Mouse (Mus musculus) liver, embryonic 16.5 days (tissue): ENCODE measurements around the gene Kap. TPM values are rescaled to one million over a fixed set of nuclear protein-coding genes. Genes with fewer than 3 reads are reported as not detected.
"Not testable (repeated sequence)": the region's sequence is repeated elsewhere in the genome, so short reads cannot be mapped to it uniquely, and the experiment has no call there.

Source experiments
- ATAC-seq: fragments of 200-750 bp; cut with Nextera tagmentation; 2 replicates; pipeline ENCODE4 v1.8.0; 2017; ENCODE audit warnings: low read depth, mild to moderate bottlenecking, moderate number of reproducible peaks, moderate library complexity
- H3K27ac ChIP-seq: fragments of 300-500 bp; sonication (generic); 2 replicates; pipeline ENCODE4 v1.5.1; 2014; ENCODE audit warnings: mild to moderate bottlenecking, low read length
- H3K27me3 ChIP-seq: fragments of 300-500 bp; sonication (generic); 2 replicates; pipeline ENCODE4 v1.6.1; 2014; ENCODE audit warnings: low read depth, low read length, mixed read lengths; ENCODE audit not compliant: control insufficient read depth, insufficient read depth
- H3K36me3 ChIP-seq: fragments of 300-500 bp; sonication (generic); 2 replicates; pipeline ENCODE4 v1.6.1; 2014; ENCODE audit warnings: mild to moderate bottlenecking; ENCODE audit not compliant: control insufficient read depth, insufficient read depth
- H3K4me1 ChIP-seq: fragments of 300-500 bp; sonication (generic); 2 replicates; pipeline ENCODE4 v1.6.1; 2014; ENCODE audit warnings: low read depth, low read length, mixed read lengths; ENCODE audit not compliant: control insufficient read depth
- H3K4me2 ChIP-seq: fragments of 300-500 bp; sonication (generic); 2 replicates; pipeline ENCODE4 v1.6.1; 2014; ENCODE audit warnings: low read depth, low read length, mixed read lengths
- H3K4me3 ChIP-seq: fragments of 300-500 bp; sonication (generic); 2 replicates; pipeline ENCODE4 v1.5.1; 2014; ENCODE audit warnings: low read depth, mild to moderate bottlenecking, low read length
- H3K9ac ChIP-seq: fragments of 300-500 bp; sonication (generic); 2 replicates; pipeline ENCODE4 v1.6.1; 2014; ENCODE audit warnings: low read depth, low read length
- H3K9me3 ChIP-seq: fragments of 300-500 bp; sonication (generic); replicated peaks from 2 replicates; pipeline ENCODE4 v1.6.1; 2016; ENCODE audit warnings: low read length; ENCODE audit not compliant: control insufficient read depth
- WGBS: fragments of 180-500 bp; shearing (Covaris S2); extraction: QIAGEN DNeasy Blood & Tissue Kit; methylation state at CpG from one replicate; pipeline ENCODE4 v1.1.7; 2014; ENCODE audit not compliant: insufficient replicate concordance; 5-methylcytosine and 5-hydroxymethylcytosine counted together
- polyA plus RNA-seq: library from polyadenylated mRNA; unstranded; fragments of >200 nt; fragmentation: Nextera tagmentation; extraction: Ambion mirVana; gene quantifications from 2 replicates; pipeline ENCODE4 v1.2.1, GENCODE M21; 2015

Kap gene
- polyA plus RNA-seq, 1 experiment from 2014 or later, result not detected

DNA sequence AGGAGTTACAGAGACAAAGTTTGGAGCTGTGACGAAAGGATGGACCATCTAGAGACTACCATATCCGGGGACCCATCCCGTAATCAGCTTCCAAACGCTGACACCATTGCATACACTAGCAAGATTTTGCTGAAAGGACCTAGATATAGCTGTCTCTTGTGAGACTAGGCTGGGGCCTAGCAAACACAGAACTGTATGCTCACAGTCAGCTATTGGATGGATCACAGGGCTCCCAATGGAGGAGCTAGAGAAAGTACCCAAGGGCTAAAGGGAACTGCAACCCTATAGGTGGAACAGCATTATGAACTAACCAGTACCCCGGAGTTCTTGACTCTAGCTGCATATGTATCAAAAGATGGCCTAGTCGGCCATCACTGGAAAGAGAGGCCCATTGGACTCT lies 4.7 kb downstream of the Kap start:
- not testable (repeated sequence) for H3K27ac ChIP-seq, H3K27me3 ChIP-seq, H3K9ac ChIP-seq, H3K4me3 ChIP-seq, H3K36me3 ChIP-seq, H3K4me1 ChIP-seq, H3K4me2 ChIP-seq, ATAC-seq, H3K9me3 ChIP-seq
- WGBS, result 62% methylated on average over 6 of the region's 6 CpGs

DNA sequence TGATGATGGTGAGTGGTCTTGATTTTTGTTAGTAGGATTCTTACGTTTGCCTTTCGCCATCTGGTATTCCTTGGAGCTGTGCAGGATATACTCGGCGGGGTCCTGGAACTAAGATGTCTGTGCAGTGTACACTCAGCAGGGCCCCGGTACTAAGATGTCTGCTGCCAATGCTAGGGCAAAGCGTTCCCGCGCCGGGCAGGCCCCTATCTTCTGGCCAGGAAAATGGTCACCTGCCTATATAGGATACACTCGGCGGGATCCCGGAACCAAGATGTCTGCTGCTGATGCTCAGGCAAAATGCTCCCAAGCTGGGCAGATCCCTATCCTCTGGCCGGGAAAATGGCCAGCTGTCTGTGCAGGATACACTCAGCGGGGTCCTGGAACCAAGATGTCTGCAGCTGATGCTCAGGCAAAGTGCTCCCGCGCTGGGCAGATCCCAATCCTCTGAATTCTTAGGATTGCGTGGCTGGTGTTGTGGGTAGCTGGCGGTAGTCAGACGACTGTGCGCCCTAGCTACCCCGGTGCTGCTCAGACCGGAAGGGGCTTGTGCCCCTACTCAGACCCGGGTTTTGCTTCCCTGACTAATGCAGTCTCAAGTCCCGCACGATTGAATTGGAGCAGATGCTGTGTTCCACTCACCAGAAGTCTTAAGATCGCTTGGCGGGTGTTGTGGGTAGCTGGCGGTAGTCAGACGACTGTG lies 15.1 kb downstream of the Kap start:
- H3K4me2 ChIP-seq, H3K4me3 ChIP-seq, H3K27me3 ChIP-seq, H3K9ac ChIP-seq, ATAC-seq, H3K4me1 ChIP-seq, H3K27ac ChIP-seq, H3K9me3 ChIP-seq, H3K36me3 ChIP-seq: not testable (repeated sequence)
- 70% methylated on average over 29 of the region's 29 CpGs for WGBS

- H3K36me3 ChIP-seq, result no peaks in the 10 kb centered on the region
- no peak overlapping the region for H3K27ac ChIP-seq
- H3K4me3 ChIP-seq, result no peak overlapping the region
- H3K9ac ChIP-seq, result no peak overlapping the region
- 22% methylated on average over 1 of the region's 1 CpGs for WGBS
- no peaks in the 10 kb centered on the region for H3K4me1 ChIP-seq
- no peak overlapping the region for H3K4me2 ChIP-seq
- no peaks in the 10 kb centered on the region for H3K9me3 ChIP-seq
- ATAC-seq, result no peak
- H3K27me3 ChIP-seq, result no peaks in the 10 kb centered on the region
These were observed 41.2 kb downstream of the Kap start for GRCm38 (mm10) chr6:133812342-133812741.

Other genes starting within 250 kb of the Kap start
- gene Etv6, start 181.9 kb upstream of the Kap start, polyA plus RNA-seq, result 2.7 and 3.0 TPM in 2 replicates